Mouse (Mus musculus): ENCODE measurements around the gene Tspan10. TPM values are rescaled to one million over a fixed set of nuclear protein-coding genes. Genes with fewer than 3 reads are reported as not detected.

Tspan10 gene
- polyA plus RNA-seq, 1 experiment from 2014 or later, result not detected

GRCm38 (mm10) chr11:120445475-120445874 is 3.0 kb downstream of the Tspan10 start:
- Histone ChIP-seq H3K27ac (ENCODE audit: low read length) (no peak overlapping the region), H3K27me3 (ENCODE audit: control insufficient read depth, insufficient read depth, low read depth, low read length) (no peaks in the 10 kb centered on the region), H3K9me3 (replicated peaks; ENCODE audit: control insufficient read depth, low read length) (no peaks in the 10 kb centered on the region), H3K36me3 (ENCODE audit: control insufficient read depth, insufficient read depth) (no peaks in the 10 kb centered on the region), H3K4me3 (ENCODE audit: low read depth, low read length) (no peak overlapping the region), H3K4me2 (ENCODE audit: low read depth, low read length) (no peak overlapping the region), H3K4me1 (ENCODE audit: control insufficient read depth, low read depth, low read length) (no peaks in the 10 kb centered on the region), H3K9ac (ENCODE audit: low read depth, low read length) (no peak overlapping the region)
- WGBS (ENCODE audit: insufficient replicate concordance), result 38% methylated on average over 3 of the region's 3 CpGs
- no peak for ATAC-seq (ENCODE audit: low read depth)

GRCm38 (mm10) chr11:120447179-120447578 is 4.7 kb downstream of the Tspan10 start:
- 67% methylated on average over 7 of the region's 7 CpGs for WGBS (ENCODE audit: insufficient replicate concordance)
- H3K36me3 ChIP-seq (ENCODE audit: control insufficient read depth, insufficient read depth), result no peaks in the 10 kb centered on the region
- no peak for ATAC-seq (ENCODE audit: low read depth)
- H3K9me3 ChIP-seq (replicated peaks; ENCODE audit: control insufficient read depth, low read length), result no peaks in the 10 kb centered on the region
- no peak overlapping the region for H3K9ac ChIP-seq (ENCODE audit: low read depth, low read length)
- no peaks in the 10 kb centered on the region for H3K4me1 ChIP-seq (ENCODE audit: control insufficient read depth, low read depth, low read length)
- no peak overlapping the region for H3K4me3 ChIP-seq (ENCODE audit: low read depth, low read length)
- no peak overlapping the region for H3K4me2 ChIP-seq (ENCODE audit: low read depth, low read length)
- no peak overlapping the region for H3K27ac ChIP-seq (ENCODE audit: low read length)
- no peaks in the 10 kb centered on the region for H3K27me3 ChIP-seq (ENCODE audit: control insufficient read depth, insufficient read depth, low read depth, low read length)

DNA sequence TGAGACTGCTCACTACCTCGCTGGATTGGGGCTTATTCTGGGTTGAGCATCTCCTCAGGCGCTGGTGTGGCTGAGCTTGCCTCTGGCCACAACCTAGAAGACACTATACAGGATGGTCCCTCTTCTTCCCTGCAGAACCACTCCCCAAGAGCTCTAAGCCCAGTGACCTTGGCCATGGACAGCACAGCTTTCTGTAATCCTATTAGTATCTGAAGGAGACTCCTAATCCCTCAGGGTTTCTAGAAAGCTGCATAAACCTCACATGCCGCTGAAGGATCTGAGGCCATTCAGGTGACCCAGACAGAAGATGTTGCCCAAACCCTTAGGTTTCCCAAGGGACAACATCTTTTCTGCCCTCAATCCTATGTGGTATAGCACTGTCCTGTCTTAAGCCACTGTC is 9.8 kb downstream of the Tspan10 start:
- no peak for ATAC-seq (ENCODE audit: low read depth)
- Histone ChIP-seq H3K36me3 (ENCODE audit: control insufficient read depth, insufficient read depth) (no peaks in the 10 kb centered on the region), H3K4me3 (ENCODE audit: low read depth, low read length) (no peak overlapping the region), H3K9ac (ENCODE audit: low read depth, low read length) (no peak overlapping the region), H3K4me2 (ENCODE audit: low read depth, low read length) (no peak overlapping the region), H3K9me3 (replicated peaks; ENCODE audit: control insufficient read depth, low read length) (no peaks in the 10 kb centered on the region), H3K27ac (ENCODE audit: low read length) (no peak overlapping the region), H3K4me1 (ENCODE audit: control insufficient read depth, low read depth, low read length) (peaks cover 26% of the 10 kb centered on the region), H3K27me3 (ENCODE audit: control insufficient read depth, insufficient read depth, low read depth, low read length) (no peaks in the 10 kb centered on the region)
- 66% methylated on average over 3 of the region's 3 CpGs for WGBS (ENCODE audit: insufficient replicate concordance)

DNA sequence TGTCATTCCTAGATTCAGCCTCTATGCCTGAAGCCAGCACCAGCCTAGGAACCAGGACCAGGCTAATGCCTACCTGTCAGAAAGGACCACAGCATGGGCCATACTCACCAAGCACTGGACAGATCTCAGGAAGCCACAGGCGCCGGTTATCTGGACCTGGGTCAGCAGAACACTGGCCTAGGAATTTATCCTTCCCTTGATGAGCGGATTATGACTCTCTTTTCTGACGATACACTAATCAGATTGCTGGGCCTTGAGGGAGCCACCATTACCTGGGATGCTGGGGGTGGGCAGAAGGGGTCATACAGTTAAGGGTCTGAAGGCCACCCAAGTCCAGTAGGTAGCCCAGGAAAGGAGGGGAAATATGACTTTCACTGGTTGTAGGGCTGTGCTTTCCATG is 10.9 kb downstream of the Tspan10 start, which contains the start of gene Pde6g:
TSS of gene Pde6g (minus strand) at position 195 of the 400 bp plus-strand sequence.
- Histone ChIP-seq H3K4me3 (ENCODE audit: low read depth, low read length) (no peak within 1 kb of the TSS), H3K36me3 (ENCODE audit: control insufficient read depth, insufficient read depth) (no peaks in the 10 kb centered on the region), H3K4me2 (ENCODE audit: low read depth, low read length) (no peak within 1 kb of the TSS), H3K4me1 (ENCODE audit: control insufficient read depth, low read depth, low read length) (peaks cover 28% of the 10 kb centered on the region), H3K27me3 (ENCODE audit: control insufficient read depth, insufficient read depth, low read depth, low read length) (no peaks in the 10 kb centered on the region), H3K9ac (ENCODE audit: low read depth, low read length) (no peak within 1 kb of the TSS), H3K27ac (ENCODE audit: low read length) (no peak within 1 kb of the TSS), H3K9me3 (replicated peaks; ENCODE audit: control insufficient read depth, low read length) (no peaks in the 10 kb centered on the region)
- no peak for ATAC-seq (ENCODE audit: low read depth)
- WGBS (ENCODE audit: insufficient replicate concordance), result 75% methylated on average over 4 of the region's 4 CpGs

DNA sequence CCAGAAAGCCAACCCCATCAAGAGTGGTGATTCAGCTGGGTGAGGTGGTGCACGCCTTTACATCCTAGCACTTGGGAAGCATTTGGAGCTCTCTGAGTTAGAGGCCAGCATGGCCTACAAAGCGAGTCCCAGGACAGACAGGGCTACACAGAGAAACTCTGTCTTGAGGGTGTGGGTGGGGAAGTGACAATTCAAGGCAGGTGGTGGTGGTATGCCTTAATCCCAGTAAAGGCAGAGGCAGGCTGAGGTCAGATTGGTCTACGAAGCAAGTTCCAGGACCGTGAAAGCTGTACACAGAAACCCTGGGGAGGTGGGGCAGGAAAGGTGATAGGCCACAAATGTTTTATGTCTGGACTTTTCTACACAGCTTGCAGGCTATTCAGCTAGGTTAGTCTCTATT is 12.5 kb downstream of the Tspan10 start:
- no peaks in the 10 kb centered on the region for H3K36me3 ChIP-seq (ENCODE audit: control insufficient read depth, insufficient read depth)
- no peak overlapping the region; the same call in 1 of the 2 replicates for H3K9ac ChIP-seq (ENCODE audit: low read depth, low read length)
- H3K27ac ChIP-seq (ENCODE audit: low read length), result peak overlapping the region; percentile 45
- 90% methylated on average over 4 of the region's 4 CpGs for WGBS (ENCODE audit: insufficient replicate concordance)
- H3K27me3 ChIP-seq (ENCODE audit: control insufficient read depth, insufficient read depth, low read depth, low read length), result no peaks in the 10 kb centered on the region
- peaks cover 39% of the 10 kb centered on the region for H3K4me1 ChIP-seq (ENCODE audit: control insufficient read depth, low read depth, low read length)
- H3K4me2 ChIP-seq (ENCODE audit: low read depth, low read length), result peak overlapping the region; percentile 30; the same call in 1 of the 2 replicates
- H3K9me3 ChIP-seq (replicated peaks; ENCODE audit: control insufficient read depth, low read length), result no peaks in the 10 kb centered on the region
- ATAC-seq (ENCODE audit: low read depth), result no peak
- H3K4me3 ChIP-seq (ENCODE audit: low read depth, low read length), result no peak overlapping the region

DNA sequence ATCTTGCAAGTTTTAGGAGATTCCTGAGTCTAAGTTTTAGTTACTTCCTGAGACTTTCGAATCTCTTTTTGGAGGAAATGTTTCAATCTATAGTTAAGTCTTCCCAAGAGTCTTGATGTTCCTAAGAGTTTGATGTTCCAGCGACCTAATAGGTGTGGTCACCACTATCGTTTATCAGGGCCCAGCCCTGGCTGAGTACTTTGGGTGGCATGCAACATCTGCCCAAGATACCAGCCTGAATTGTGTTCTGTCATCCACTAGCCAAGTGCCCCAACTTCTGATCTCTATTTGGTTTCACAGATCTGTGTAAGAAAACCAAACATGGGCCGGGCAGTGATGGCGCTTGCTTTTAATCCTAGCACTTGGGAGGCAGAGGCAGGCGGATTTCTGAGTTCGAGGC is 13.0 kb downstream of the Tspan10 start:
- 58% methylated on average over 7 of the region's 7 CpGs for WGBS (ENCODE audit: insufficient replicate concordance)
- Histone ChIP-seq H3K9me3 (replicated peaks; ENCODE audit: control insufficient read depth, low read length) (no peaks in the 10 kb centered on the region), H3K4me3 (ENCODE audit: low read depth, low read length) (no peak overlapping the region), H3K4me2 (ENCODE audit: low read depth, low read length) (peak overlapping the region; percentile 30), H3K36me3 (ENCODE audit: control insufficient read depth, insufficient read depth) (no peaks in the 10 kb centered on the region), H3K9ac (ENCODE audit: low read depth, low read length) (no peak overlapping the region; the same call in 1 of the 2 replicates), H3K27ac (ENCODE audit: low read length) (peak overlapping the region; percentile 45), H3K4me1 (ENCODE audit: control insufficient read depth, low read depth, low read length) (peaks cover 39% of the 10 kb centered on the region), H3K27me3 (ENCODE audit: control insufficient read depth, insufficient read depth, low read depth, low read length) (no peaks in the 10 kb centered on the region)
- ATAC-seq (ENCODE audit: low read depth), result peak; percentile 62

- H3K9ac ChIP-seq (ENCODE audit: low read depth, low read length), result peak overlapping the region; percentile 85
- WGBS (ENCODE audit: insufficient replicate concordance), result 6% methylated on average over 14 of the region's 14 CpGs
- peak; percentile 35 for ATAC-seq (ENCODE audit: low read depth)
- no peaks in the 10 kb centered on the region for H3K9me3 ChIP-seq (replicated peaks; ENCODE audit: control insufficient read depth, low read length)
- H3K4me2 ChIP-seq (ENCODE audit: low read depth, low read length), result peak overlapping the region; percentile 92
- peaks cover 39% of the 10 kb centered on the region for H3K4me1 ChIP-seq (ENCODE audit: control insufficient read depth, low read depth, low read length)
- H3K27me3 ChIP-seq (ENCODE audit: control insufficient read depth, insufficient read depth, low read depth, low read length), result no peaks in the 10 kb centered on the region
- peak overlapping the region; percentile 83 for H3K4me3 ChIP-seq (ENCODE audit: low read depth, low read length)
- H3K36me3 ChIP-seq (ENCODE audit: control insufficient read depth, insufficient read depth), result peaks cover 8% of the 10 kb centered on the region
- H3K27ac ChIP-seq (ENCODE audit: low read length), result peak overlapping the region; percentile 87
Measured at GRCm38 (mm10) chr11:120457370-120457769, 14.9 kb downstream of the Tspan10 start.

- H3K9me3 ChIP-seq (replicated peaks; ENCODE audit: control insufficient read depth, low read length), result no peaks in the 10 kb centered on the region
- peaks cover 39% of the 10 kb centered on the region for H3K4me1 ChIP-seq (ENCODE audit: control insufficient read depth, low read depth, low read length)
- H3K36me3 ChIP-seq (ENCODE audit: control insufficient read depth, insufficient read depth), result peaks cover 8% of the 10 kb centered on the region
- H3K4me3 ChIP-seq (ENCODE audit: low read depth, low read length), result peak within 1 kb of the TSS; percentile 83
- WGBS (ENCODE audit: insufficient replicate concordance), result 3% methylated on average over 62 of the region's 62 CpGs
- peak within 1 kb of the TSS; percentile 87 for H3K27ac ChIP-seq (ENCODE audit: low read length)
- H3K9ac ChIP-seq (ENCODE audit: low read depth, low read length), result peak within 1 kb of the TSS; percentile 85
- ATAC-seq (ENCODE audit: low read depth), result peak; percentile 84
- no peaks in the 10 kb centered on the region for H3K27me3 ChIP-seq (ENCODE audit: control insufficient read depth, insufficient read depth, low read depth, low read length)
- H3K4me2 ChIP-seq (ENCODE audit: low read depth, low read length), result peak within 1 kb of the TSS; percentile 92
Measured at GRCm38 (mm10) chr11:120457772-120458751, 15.6 kb downstream of the Tspan10 start, which contains the start of the genes Oxld1 and Ccdc137. TSS of gene Oxld1 (minus strand) at chr11:120458068. TSS of gene Ccdc137 (plus strand) at chr11:120458115.

Data from liver, embryonic 16.5 days (tissue).